ENCODE assay signal across 26 mouse cellular contexts in the genomic region with DNA sequence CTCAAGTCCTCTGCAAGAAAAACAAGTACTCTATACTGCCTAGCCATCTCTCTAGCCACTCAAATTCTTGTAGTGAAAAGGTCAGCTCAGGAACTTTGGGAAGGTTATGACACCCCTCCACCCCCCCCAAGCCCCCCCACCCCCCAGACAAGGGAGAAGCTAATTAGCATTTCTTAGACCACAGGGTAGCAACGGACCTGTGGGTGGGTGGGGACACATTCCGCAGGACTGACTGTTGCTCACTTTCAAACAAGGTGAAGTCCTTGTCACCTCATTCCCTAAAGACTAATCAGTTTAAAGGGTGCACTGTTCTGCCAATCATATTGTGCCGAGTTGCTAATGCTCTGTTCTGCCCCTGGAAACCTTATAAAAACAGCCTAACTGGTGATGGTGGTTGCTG. TPM values are rescaled to one million over a fixed set of nuclear protein-coding genes. Genes with fewer than 3 reads are reported as not detected.
DNase-seq lines count a peak whose midpoint lies in the region; TF ChIP-seq lines count a peak whose summit lies in the region.
"Had no signal": no experiment of that assay in that cellular context is flagged by ENCODE, and none has a peak within 500 bp of the region (broad histone marks: within the 10 kb centered on the region; RNA-seq: fewer than 3 reads in every experiment).

No protein-coding gene starts in this region.

- DNase-seq in testis, postnatal 14 days (ENCODE audit: low spot score) = no peak
- DNase-seq in ES-CJ7 (ENCODE audit: low read depth, low spot score) = peak; percentile 92
- DNase-seq in ZHBTc4 (ENCODE audit: low read depth, low spot score) = peak; percentile 62
- no peak for DNase-seq in natural killer cell, adult 2 months (ENCODE audit: low spot score in 2 of 2)
- DNase-seq in gastrocnemius, postnatal 10 days = no peak
- DNase-seq: adrenal gland, adult 2 months; adrenal gland, postnatal 14 days; cerebellum, adult 11-12 months; cerebellum, adult 8-10 months; cerebellum, postnatal 10 days; cerebellum, postnatal 36 days; gastrocnemius, postnatal 14 days; heart, adult 11 months had no signal

- H3K36me3 ChIP-seq in testis, adult 2 months (ENCODE audit: control insufficient read depth, insufficient read depth, low read length) = no peaks in the 10 kb centered on the region

- H3K27me3 ChIP-seq in testis, adult 2 months (ENCODE audit: control insufficient read depth, insufficient read depth, low read length) = no peaks in the 10 kb centered on the region
- H3K27me3 ChIP-seq: forebrain, embryonic 13.5 days; hindbrain, embryonic 12.5 days; hindbrain, embryonic 15.5 days had no signal

- no peak overlapping the region for H3K27ac ChIP-seq in testis, adult 2 months (ENCODE audit: control insufficient read depth, insufficient read depth, low read depth, low read length)
- H3K27ac ChIP-seq: forebrain, embryonic 10.5 days; forebrain, embryonic 13.5 days; hindbrain, embryonic 12.5 days; hindbrain, embryonic 15.5 days had no signal

- no peak for TF ChIP-seq CTCF in testis, adult 2 months (IDR thresholded peaks at IDR 0.05; ENCODE audit: control insufficient read depth, insufficient read depth, insufficient replicate concordance, low read depth, low read length)

- peak overlapping the region; percentile 30; the same call in 1 of the 2 replicates for H3K4me3 ChIP-seq in testis, adult 2 months (ENCODE audit: control insufficient read depth, low read depth, low read length)

- TF ChIP-seq POLR2A in testis, adult 2 months (IDR thresholded peaks at IDR 0.05; ENCODE audit: control insufficient read depth, low read depth, low read length) = no peak

- peaks cover 6% of the 10 kb centered on the region for H3K4me1 ChIP-seq in testis, adult 2 months (ENCODE audit: control insufficient read depth, insufficient read depth, low read length)

RNA-seq across cellular contexts. Expression of a gene that starts 2.4 kb away (rescaled TPM):
- 9.3 and 11.7 TPM in 2 replicates for polyA plus RNA-seq in testis, adult 2 months (2012; rRNA removed)
- 10 to 100 TPM; 56.3 to 65.8 TPM for total RNA-seq in gastrocnemius, postnatal 10 days (2021)

RNA-seq across cellular contexts. Expression of a gene that starts 7.1 kb away (rescaled TPM):
- 0.17 and 0.25 TPM in 2 replicates for polyA plus RNA-seq in testis, adult 2 months (2012; rRNA removed)
- total RNA-seq in gastrocnemius, postnatal 10 days (2021) = not detected
- total RNA-seq: adrenal gland, postnatal 14 days; gastrocnemius, adult 18-20 months; gastrocnemius, postnatal 14 days; gastrocnemius, postnatal 4 days; heart, adult 8-10 months; heart, postnatal 25 days; hematopoietic stem cell, adult 5-6 weeks had no signal
- polyA plus RNA-seq: adrenal gland, adult 2 months; brain, embryonic 14.5 days; forebrain, embryonic 10.5 days; forebrain, embryonic 16.5 days; heart, postnatal 0 days had no signal

RNA-seq across cellular contexts. Expression of a gene that starts 22.9 kb away (rescaled TPM):
- 4.5 and 6.2 TPM in 2 replicates for polyA plus RNA-seq in testis, adult 2 months (2012; rRNA removed)
- total RNA-seq in gastrocnemius, postnatal 10 days (2021) = 10 to 100 TPM; 19.8 to 22.7 TPM

RNA-seq across cellular contexts. Expression of a gene that starts 23.0 kb away (rescaled TPM):
- 16.1 and 16.2 TPM in 2 replicates for polyA plus RNA-seq in testis, adult 2 months (2012; rRNA removed)
- 10 to 100 TPM; 31.1 to 31.3 TPM for total RNA-seq in gastrocnemius, postnatal 10 days (2021)

RNA-seq across cellular contexts. Expression of a gene that starts 31.5 kb away (rescaled TPM):
- 3.8 and 4.1 TPM in 2 replicates for polyA plus RNA-seq in testis, adult 2 months (2012; rRNA removed)
- 1 to 10 TPM; 8.5 to 9.5 TPM for total RNA-seq in gastrocnemius, postnatal 10 days (2021)

Comparison
In these comparisons a context has a peak if more than half of its experiments do, and no peak if none do; other contexts are left out.
1. DNase-seq: peak in ES-CJ7 (single experiment) and ZHBTc4 (single experiment); none in testis, postnatal 14 days (single experiment), natural killer cell, adult 2 months (0 of 2) and gastrocnemius, postnatal 10 days (single experiment).